Mouse (Mus musculus): ENCODE measurements around the gene Ephb1. TPM values are rescaled to one million over a fixed set of nuclear protein-coding genes. Genes with fewer than 3 reads are reported as not detected.

Gene Ephb1
- 0.76 TPM for polyA plus RNA-seq (2014; fragmentation: Illumina TruSeq; extraction: RNeasy Lipid Tissue Mini Kit (QIAGEN cat#74804); ENCODE audit: low read depth, low replicate concordance)

GRCm38 (mm10) chr9:102354561-102354973, at the start of gene Ephb1:
TSS of gene Ephb1 (minus strand) at chr9:102354693.

Other genes starting within 250 kb of the Ephb1 start
- gene Ky, start 151.1 kb upstream of the Ephb1 start, polyA plus RNA-seq (2014; fragmentation: Illumina TruSeq; extraction: RNeasy Lipid Tissue Mini Kit (QIAGEN cat#74804); ENCODE audit: low read depth, low replicate concordance): 0.23 TPM